Mouse (Mus musculus): ENCODE results near the gene Satb2.
A peak's percentile ranks its signal among the peaks of the same experiment; 100 is the strongest.

Gene Satb2

DNA sequence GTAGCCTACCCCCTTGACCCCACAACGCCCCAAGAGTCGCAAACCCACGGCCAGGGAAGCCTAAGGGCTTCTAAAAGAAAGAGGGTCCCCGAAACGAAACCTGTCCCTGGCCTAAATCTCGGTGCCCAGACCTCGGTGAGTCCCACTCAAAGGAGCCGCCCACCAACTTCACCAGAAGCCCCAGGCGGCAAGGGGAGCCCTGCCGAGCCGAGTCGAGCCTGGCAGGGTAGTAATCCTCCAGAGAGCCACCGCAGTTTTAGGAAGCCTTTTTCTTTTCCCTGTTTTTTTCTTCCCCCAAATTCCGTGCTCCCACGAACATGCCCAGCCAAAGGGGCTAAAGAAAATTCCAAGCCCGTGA, 4.9 kb downstream of the Satb2 start:
- no peak for DNase-seq (ENCODE audit: low read depth, low spot score)

DNA sequence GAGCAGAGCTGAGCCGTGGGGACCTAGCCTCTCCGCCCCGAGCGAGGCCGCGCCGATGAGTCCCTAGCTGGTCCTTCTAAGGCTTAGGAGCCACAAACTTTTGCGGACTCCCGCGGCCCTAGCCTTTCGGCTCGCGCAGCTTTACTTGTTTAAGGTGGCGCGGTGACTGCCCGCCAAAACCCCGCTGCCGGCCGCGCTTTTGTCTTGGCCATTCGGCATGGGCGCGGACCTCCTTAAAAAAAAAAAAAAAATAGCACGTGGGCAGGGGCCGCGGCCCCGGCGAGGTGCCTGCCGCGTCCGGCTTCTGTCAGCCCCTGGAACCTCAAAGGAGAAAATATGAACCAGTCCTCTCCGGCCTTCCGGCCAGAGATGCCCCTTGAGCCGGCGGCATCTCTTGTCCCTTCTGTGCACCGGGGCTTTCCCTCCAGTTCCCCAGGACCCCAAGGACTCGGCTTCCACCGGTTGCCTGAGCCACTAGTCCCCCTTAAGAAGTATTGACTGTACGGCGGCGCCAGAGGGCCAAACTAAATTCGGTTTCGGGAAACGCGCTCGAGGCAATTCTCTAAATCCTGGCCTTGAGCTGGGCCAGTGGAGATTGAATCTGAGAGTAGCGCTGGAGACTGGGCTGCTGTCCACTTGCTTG, 5.4 kb downstream of the Satb2 start:
- peak; percentile 93 for DNase-seq (ENCODE audit: low read depth, low spot score)

DNA sequence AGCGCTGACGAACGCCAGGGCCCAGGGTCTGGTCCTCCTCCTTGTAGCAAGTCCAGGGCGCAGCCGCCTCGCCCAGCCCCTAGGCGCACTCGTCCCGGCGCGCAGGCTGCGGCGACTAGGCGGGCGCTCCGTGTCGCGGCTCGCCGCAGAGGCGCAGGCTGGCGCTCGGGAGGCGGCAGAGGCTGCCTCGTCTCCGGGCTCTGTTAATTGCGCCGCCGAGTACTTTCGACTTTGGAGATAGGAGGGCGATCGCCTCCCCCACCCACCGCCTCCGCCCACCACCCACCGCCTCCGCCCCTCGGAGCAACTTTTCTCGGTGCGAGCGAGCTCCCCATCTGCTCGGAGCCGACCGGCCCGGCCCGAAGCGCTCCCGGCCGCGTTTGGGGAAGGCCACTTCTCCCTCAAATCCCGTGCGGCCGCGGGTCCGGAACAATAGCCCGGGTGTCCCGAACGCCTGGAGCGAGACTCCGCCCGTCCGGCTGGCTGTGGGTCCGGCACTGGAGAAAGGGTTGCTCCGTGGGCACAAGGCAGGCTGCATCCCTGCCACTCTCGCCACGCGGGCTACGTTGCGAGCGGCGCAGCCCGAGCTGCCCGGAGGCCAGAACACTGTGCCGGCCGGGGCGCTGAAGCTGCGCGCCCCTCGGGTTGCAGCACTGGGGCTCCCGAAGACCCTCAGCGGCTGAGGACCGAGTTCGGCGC, 6.0 kb downstream of the Satb2 start:
- DNase-seq (ENCODE audit: low read depth, low spot score) = no peak

DNA sequence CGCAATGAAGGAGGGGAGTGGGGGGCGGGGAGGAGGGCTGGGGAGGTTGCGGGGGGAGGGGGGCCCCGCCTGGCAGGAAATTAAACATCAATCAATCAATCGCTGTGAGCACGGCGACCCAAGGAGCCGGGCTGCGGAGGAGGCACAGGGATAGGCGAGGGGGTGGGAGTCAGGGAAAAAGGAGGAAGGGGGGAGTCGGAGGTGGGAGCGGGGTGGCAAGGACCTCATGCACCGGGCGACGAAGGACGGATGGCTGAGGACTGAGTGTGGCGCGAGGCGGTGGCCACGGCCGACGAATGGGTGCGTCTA, 6.6 kb downstream of the Satb2 start:
- DNase-seq (ENCODE audit: low read depth, low spot score) = no peak

DNA sequence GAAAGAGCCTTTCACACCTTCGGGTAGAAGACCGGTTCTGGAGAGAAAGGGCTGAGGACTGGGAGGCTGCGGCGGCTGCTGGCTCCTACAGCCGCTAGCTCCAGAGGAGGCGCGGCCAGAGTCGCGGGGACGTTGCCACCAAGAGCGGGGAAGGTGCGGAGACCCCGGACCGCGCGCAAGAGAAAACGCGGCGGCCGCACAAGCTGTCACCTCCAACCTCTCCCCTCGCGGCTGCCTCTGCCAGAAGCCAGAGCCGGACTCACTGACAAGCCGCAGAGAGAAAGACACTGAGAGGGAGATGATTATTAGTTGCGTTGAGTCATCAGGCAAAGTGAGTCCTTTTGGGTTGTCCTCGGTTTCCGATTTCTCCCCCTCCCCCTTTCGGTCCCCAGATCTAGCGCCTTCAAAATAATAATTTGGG, 7.0 kb downstream of the Satb2 start:
- no peak for DNase-seq (ENCODE audit: low read depth, low spot score)

DNA sequence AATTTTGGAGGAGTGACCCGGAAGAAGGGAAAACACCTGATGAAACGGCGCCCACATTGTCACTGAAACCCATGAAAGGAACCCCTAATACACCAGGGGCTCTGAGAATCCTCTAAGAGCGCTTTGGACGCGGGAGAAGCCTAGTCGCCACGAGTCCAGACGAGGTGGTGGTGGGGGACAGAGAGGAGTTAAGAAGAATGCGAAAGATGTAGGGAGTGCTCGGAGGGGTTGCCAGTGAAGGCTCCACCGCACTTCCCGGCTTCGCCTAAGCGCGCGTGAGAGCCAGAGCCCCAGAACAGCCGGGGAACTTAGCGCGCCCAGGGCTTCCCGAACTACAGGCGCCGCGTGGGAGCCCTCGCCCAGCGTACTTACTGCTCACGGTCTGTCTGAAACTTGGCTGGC, 7.7 kb downstream of the Satb2 start:
- no peak for DNase-seq (ENCODE audit: low read depth, low spot score)

DNA sequence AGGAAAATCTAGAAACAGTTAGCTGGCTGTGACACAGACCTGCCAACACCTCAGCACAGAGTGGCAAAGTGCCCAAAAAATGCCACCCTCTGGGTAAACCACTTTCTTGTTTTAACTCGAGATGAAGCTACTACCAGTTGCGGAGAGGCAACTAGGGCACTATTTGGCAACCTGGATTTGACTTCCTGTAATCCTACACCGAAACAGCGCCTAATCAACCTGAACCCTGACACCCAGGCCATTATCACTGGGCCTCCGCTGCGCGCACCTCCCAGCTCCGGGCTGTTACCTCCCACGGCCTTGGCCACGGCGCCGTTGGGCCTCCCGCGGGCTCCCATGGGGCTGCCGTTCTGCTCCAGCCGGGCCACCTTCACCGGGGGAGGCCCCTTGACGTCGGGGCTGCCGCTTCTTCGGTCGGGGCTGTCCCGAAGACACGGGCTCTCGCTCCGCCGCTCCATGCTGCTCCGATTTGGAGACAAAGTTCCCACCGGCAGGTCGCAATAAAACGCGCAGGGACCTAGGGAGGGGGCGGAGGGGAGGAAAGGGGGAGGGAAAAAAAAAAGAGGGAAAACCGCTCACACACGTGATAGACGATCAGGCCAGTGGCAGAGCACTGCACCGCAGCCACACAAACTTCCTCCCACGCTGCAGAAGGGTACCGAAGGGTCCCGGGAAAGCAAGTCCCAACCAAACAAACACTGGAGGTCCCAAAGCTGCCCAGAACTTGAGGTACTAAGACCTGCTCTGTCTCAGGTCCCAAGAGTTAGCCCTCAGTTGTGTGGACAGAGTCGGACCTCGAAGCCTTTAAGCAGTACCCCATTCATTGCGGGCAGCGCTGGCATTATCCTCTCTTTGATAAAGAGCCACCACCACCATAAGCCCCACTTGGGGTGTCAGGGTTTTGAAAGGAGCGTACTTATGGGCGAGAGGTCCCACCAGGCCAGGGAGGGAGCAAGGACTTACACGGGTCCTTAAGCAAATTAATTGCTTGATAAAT, 8.8 kb downstream of the Satb2 start:
- no peak for DNase-seq (ENCODE audit: low read depth, low spot score)

DNA sequence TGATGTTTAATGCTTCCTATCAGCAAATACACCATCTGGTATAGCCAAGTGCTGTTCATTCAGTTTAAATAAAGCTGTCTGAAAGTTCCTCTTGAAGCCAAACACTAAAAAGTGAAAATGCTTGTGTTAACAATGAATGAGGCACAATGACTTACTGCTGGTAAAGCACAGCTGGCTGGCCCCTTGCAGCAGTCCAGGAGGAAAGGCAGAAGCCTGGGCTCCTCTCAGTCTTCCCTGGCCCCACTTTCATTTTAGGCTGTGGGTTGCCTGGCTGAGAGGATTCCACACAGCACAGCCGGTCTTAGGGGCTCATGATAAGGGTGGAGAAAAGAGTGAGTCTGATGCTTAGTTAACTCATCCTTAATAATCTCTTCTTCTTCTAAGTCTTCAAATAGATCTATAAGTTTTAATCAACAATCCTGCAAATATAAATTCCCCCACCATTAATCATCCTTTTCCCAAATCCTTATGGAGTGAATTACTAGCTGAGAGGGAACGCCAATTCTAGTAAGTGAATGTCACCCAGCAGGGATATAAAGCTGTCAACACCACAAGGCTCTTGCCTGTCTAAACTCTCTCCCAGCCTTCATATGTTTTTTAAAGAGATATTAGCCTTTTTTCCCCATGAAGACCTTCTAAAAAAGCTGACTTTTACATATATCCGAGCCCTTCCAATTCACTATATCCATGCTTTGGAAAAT, 12.4 kb downstream of the Satb2 start:
- DNase-seq (ENCODE audit: low read depth, low spot score) = peak; percentile 81

DNA sequence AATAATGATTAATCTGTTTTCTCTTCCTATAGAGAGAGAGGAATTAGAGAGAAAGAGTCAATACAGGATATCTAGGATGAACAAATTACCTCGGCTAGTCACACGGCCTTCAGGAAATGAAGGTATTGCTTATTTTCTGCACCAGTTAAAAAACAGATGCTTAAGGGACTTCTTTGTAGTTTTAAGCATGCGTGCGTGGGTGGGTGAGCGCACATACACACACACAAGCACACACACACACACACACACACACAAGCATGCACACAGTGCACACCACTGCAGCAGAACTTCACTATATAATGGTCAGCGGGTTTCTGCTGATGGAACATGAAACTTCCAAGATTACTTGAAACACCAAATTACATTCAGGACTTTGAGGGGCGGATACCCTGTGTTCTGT, 14.0 kb downstream of the Satb2 start:
- no peak for DNase-seq (ENCODE audit: low read depth, low spot score)

DNA sequence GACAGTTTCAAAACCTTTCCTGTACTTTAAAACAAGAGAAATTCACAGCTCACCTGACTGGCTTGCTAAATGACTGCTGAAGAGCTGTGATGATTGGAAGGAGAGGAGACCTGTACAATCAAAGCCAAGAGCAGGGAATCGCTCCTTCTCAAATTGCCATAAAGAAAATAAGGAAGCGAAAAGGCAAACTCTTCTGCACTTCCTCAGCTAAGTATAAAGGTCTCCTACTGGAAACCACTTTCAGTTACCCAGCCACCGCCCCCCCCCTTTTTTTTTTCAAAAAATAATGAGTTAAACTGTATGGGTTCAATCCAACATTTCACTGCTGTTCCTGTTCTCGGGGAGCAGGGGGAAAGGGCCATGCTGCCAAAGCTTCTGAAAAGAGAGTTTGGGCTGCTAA, 15.2 kb downstream of the Satb2 start:
- DNase-seq (ENCODE audit: low read depth, low spot score) = no peak

DNA sequence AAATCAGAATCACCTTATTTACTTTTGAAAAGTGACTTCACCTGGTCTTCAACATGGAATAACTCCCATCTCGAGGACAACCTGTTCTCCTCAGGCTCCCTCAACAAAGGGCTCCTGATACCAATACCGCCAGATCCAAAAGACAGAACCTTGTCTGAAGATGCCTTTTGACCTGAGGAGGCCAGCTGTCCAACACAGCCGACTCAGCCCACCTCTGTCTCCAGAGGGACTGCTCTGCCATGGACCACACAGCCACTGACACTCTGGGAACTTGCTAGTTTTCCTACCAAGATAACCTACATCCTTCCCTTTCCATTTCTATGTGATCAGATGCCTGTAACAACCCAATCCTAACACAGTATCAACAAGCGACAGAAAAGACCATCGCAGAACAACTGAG, 19.5 kb downstream of the Satb2 start:
- DNase-seq (ENCODE audit: low read depth, low spot score) = no peak

DNA sequence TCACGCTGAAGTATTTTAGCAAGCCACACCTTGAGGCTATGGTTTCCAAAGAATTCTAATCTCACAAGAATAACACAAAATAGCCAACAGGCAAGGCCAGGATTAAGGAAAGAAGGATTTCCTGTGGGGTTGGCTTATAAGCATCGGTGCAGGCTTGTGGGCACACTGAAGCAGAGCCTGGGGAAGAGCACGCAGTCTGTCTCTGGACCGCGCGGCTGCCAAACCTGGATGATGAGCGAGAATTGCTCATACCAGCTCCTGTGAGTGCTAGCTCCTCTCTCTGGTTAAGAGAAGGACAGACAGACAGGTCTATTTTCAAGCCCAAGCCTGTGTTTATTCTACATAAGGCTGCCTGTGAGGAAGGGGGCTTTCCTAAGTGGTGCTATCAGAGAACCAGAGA, 20.5 kb downstream of the Satb2 start:
- no peak for DNase-seq (ENCODE audit: low read depth, low spot score)

DNA sequence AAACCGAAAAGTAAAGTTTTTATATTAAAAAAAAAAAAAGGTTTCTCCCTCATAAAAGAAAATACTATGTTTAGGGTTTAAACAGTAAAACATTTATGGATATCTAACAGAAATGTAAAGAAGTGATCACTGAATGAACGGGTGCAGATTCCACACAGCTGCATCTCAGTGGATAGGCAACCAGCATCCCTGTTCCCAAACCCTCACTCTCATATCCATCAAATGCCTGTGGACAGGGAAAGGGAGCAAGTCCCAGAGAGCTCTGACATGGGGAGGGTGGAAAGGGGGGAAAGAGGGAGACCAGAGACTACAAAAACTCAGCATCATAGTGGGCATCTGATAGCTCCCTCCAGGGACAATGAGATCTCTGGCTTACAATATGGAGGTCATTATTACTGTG, 21.6 kb downstream of the Satb2 start:
- DNase-seq (ENCODE audit: low read depth, low spot score) = no peak

DNA sequence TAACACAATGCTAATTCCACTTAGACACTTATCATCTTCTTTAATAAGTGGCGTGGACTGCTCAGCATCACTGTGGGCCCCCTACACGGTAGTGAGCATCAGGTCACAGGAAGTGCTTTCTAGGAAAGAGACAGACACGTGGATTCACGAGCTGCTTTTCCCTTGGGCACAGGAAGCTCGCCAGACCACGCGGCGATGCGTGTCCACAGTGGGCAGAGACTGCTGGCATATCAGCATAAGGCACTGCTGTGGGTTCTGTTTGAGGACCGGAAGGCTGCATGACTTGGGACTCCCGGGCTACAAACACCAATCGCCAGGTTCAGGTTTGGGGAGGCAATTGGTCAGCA, 22.7 kb downstream of the Satb2 start:
- no peak for DNase-seq (ENCODE audit: low read depth, low spot score)

DNA sequence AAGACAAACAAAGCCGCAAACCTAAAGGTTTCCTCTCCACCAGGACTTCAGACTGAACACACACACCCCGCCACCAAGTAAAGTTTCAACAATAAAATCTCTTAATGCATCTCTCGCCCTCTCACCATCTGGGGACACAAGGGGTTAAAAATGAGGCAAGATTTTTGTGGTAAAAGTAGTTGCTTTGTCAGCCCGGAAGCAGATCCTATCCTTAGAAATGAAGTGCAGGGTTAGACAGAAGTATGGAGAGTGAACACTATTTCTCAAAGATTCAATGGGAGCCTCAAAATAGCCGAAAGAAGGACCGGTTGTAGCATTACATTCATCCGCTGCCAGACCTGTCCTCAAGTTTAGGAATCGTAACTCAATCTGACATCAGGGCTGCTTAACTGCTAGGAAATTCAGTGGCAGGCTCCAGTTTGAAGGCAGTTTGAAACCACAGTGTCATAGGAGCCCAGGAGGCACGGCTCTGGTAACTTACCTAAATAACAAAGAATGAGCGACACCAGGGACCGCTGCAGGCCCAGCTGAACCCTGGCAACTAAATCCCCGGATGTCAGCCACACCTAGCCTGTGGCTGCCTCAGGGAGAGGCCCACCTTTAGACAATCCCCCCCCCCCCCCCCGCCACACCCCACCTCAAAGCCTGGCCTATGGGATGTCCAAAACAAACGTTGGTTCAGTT, 23.3 kb downstream of the Satb2 start:
- DNase-seq (ENCODE audit: low read depth, low spot score) = no peak

DNA sequence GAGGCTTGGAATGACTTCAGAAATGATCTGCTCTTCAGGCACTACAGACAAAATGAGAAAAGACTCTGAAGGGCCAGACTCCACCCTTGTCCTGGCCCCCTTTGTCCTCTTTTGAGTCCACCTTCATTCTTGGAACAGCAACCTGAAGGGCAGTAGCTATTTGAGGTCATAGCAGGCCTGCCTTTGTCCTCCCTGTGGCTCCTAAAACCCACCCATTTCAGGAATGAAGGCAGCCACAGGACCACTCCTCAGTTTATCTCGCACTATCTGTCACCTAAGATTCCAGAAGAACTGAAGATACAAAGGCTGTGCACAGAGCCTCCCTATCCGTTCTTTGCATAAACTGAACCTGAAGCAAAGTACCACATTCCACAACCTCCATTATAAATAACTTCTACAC, 24.9 kb downstream of the Satb2 start:
- no peak for DNase-seq (ENCODE audit: low read depth, low spot score)

DNA sequence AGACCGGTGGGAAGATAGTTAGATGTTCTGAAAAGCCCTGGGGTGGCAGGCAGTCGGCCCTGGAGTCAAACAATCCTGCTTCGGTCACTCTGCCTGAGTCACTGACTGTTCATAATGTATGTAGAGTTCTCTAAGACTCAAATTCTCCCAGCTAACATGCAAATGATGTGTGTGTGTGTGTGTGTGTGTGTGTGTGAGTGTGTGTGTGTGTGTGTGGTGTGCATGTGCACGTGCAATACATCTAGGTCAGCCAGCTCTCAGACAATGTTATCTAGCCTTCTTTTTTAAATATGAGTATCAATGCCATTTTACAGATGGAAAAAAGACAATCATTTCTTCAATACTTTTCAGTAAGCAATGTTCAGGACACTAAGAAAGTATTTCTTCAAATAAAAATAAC, 26.5 kb downstream of the Satb2 start:
- DNase-seq (ENCODE audit: low read depth, low spot score) = no peak

DNA sequence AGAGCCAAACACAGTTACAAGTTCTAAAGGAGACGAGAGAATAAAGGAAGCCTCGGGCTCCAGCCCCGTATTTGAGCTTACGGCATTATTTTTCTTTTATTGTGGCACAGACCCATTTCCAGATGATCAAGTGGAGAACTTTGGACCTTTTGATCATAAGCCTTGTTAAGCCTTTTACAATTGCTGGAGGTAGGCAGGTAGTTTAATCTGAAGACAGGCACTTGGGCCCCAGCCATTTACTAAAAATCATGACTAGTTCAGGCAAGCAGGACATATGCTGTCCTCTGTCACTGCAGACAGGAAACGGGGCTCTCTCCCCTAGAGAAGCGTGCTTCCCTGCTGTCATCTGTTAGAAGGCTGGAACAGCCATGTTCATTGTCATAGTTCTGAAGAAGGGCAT, 26.9 kb downstream of the Satb2 start:
- DNase-seq (ENCODE audit: low read depth, low spot score) = no peak

DNA sequence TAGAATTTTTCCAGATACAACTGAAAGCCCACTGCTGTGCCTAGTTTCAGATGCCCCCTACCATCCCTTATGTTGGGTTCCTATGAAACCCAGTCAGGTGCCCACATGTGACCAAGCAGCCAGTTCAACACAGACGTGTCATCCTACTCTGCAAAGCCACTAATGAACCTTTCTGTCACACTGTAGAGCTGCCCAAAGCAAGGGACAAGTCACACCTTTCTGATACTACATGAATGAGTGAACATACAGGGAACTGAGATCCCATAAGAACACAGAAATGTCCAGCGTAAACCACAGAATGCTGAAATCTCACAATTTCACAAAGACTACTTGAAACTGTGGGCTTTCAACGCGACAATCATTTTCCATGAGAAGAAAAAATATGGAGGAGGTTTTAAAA, 39.0 kb downstream of the Satb2 start:
- no peak for DNase-seq (ENCODE audit: low read depth, low spot score)

DNA sequence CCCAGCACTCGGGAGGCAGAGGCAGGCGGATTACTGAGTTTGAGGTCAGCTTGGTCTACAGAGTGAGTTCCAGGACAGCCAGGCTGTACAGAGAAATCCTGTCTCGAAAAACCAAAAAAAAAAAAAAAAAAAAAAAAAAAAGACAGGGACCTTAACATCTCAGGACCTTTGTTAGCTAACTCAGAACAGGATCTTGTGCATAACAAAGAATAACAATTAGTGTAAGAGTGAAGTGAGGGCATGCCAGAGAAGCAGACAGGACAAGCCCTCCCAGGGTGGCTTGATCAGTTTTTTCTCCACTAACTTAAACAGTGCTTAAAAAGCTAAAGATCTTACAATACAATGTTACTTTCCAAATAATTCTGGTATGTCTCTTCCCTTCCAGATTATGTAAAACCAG, 40.0 kb downstream of the Satb2 start:
- DNase-seq (ENCODE audit: low read depth, low spot score) = no peak

DNA sequence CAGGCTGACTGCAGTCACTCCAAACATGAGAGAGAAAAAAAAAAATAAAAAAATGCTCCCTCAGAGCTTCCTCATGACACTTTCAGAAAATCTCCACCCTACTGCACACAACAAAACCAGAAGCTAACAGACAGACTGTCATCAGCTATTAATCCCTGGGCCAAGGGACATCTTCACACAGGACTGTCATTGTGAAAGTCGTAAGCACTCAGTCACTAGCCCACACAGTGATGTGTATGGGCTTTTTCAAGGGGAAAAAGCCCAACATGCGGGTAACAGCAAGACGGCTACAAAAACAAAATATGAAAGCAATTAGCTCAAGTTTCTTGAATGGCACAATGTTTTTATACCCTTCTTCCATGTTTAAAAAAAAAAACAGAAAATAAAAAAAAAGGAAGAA, 41.9 kb downstream of the Satb2 start:
- DNase-seq (ENCODE audit: low read depth, low spot score) = no peak

DNA sequence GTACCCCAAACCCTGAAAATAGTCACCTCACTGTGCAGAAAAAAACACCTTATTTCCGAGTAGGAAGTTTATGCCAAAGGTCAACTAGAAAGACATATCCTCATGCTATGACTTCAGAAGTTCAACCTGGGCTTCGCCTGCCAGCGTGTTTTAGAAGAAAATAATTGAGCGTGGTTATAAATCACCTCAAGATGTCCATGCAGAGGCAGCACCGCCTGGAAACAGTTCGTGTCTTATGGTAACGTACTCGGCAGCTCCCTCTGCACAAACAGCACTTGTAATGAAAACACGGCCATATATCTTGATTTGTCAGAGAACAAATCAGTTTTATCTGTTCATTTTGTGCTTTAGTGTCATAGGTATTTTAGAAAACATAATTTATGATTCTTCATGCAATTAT, 44.6 kb downstream of the Satb2 start:
- peak; percentile 11 for DNase-seq (ENCODE audit: low read depth, low spot score)
